Mouse (Mus musculus) spleen, adult 2 months (tissue): ENCODE results near the gene Hoxa7. TPM values are rescaled to one million over a fixed set of nuclear protein-coding genes. Genes with fewer than 3 reads are reported as not detected.
A peak's percentile ranks its signal among the peaks of the same experiment; 100 is the strongest.

Source experiments
- DNase-seq, 2 experiments: peaks; one replicate each; pipeline versions ENCODE4 v3.0.0 to v3.0.0-alpha.2; 2012 to 2021; ENCODE audit warnings: low spot score in 2 of 2, low read depth in 1 of 2
- H3K27ac ChIP-seq: fragments of 200-500 bp; 2 replicates; pipeline ENCODE4 v1.5.1; 2012; ENCODE audit warnings: low read length, inconsistent platforms; ENCODE audit not compliant: insufficient read depth
- H3K27me3 ChIP-seq: fragments of 200-500 bp; 2 replicates; pipeline ENCODE4 v1.6.1; 2012; ENCODE audit warnings: mild to moderate bottlenecking, moderate library complexity, low read length, inconsistent platforms; ENCODE audit not compliant: control insufficient read depth, insufficient read depth
- H3K36me3 ChIP-seq: fragments of 200-500 bp; 2 replicates; pipeline ENCODE4 v1.6.1; 2012; ENCODE audit warnings: mild to moderate bottlenecking, low read length, inconsistent platforms; ENCODE audit not compliant: control insufficient read depth, insufficient read depth
- H3K4me1 ChIP-seq: fragments of 200-500 bp; 2 replicates; pipeline ENCODE4 v1.6.1; 2011; ENCODE audit warnings: inconsistent platforms; ENCODE audit not compliant: control insufficient read depth, insufficient read depth, insufficient read length
- H3K4me3 ChIP-seq: fragments of 200-500 bp; 2 replicates; pipeline ENCODE4 v1.5.1; 2011; ENCODE audit warnings: mild to moderate bottlenecking, inconsistent platforms; ENCODE audit not compliant: insufficient read depth, insufficient read length; ENCODE audit errors: extremely low read depth
- CTCF ChIP-seq: fragments of 200-500 bp; IDR thresholded peaks from 2 replicates; pipeline ENCODE4 v1.5.1; 2011; ENCODE audit warnings: mild to moderate bottlenecking, inconsistent platforms; ENCODE audit not compliant: insufficient read depth, insufficient read length, insufficient replicate concordance; ENCODE audit errors: extremely low read depth
- POLR2A ChIP-seq: fragments of 200-500 bp; IDR thresholded peaks from 2 replicates; pipeline ENCODE4 v1.6.1; 2011; ENCODE audit warnings: low read depth, low read length, inconsistent platforms
- WGBS: fragments of 180-500 bp; shearing (Covaris S2); methylation state at CpG from one replicate; pipeline ENCODE4 v1.1.7; 2018; 5-methylcytosine and 5-hydroxymethylcytosine counted together
- polyA plus RNA-seq: library from polyadenylated mRNA; depleted of rRNA; stranded (reverse); fragments of >200 nt; gene quantifications from 2 replicates; pipeline ENCODE4 v1.2.3, GENCODE M21; 2012

Gene Hoxa7
- polyA plus RNA-seq, 1 experiment = 0.56 TPM

GRCm38 (mm10) chr6:52218643-52219215, 2.9 kb downstream of the Hoxa7 start:
- Histone ChIP-seq H3K4me1 (peaks cover 12% of the 10 kb centered on the region), H3K36me3 (no peaks in the 10 kb centered on the region), H3K27me3 (peaks cover 49% of the 10 kb centered on the region), H3K27ac (no peak overlapping the region), H3K4me3 (no peak overlapping the region)
- WGBS = 39% methylated on average over 14 of the region's 14 CpGs
- DNase-seq = no peak
- TF ChIP-seq POLR2A (no peak), CTCF (no peak)

GRCm38 (mm10) chr6:52217895-52218642, 3.6 kb downstream of the Hoxa7 start:
- Histone ChIP-seq H3K4me1 (peaks cover 12% of the 10 kb centered on the region), H3K27ac (no peak overlapping the region), H3K4me3 (peak overlapping the region; percentile 46; the same call in 1 of the 2 replicates), H3K36me3 (no peaks in the 10 kb centered on the region), H3K27me3 (peaks cover 53% of the 10 kb centered on the region)
- TF ChIP-seq CTCF (no peak), POLR2A (no peak)
- no peak for DNase-seq
- WGBS = 16% methylated on average over 23 of the region's 23 CpGs

- Histone ChIP-seq H3K4me3 (peak overlapping the region; percentile 46), H3K27ac (no peak overlapping the region), H3K4me1 (peaks cover 15% of the 10 kb centered on the region), H3K27me3 (peaks cover 55% of the 10 kb centered on the region), H3K36me3 (no peaks in the 10 kb centered on the region)
- TF ChIP-seq POLR2A (no peak), CTCF (no peak)
- no peak for DNase-seq
- 1% methylated on average over 25 of the region's 25 CpGs for WGBS
Observed at GRCm38 (mm10) chr6:52217459-52217768, 4.2 kb downstream of the Hoxa7 start.

- Histone ChIP-seq H3K4me3 (peak overlapping the region; percentile 46), H3K27me3 (peaks cover 52% of the 10 kb centered on the region), H3K27ac (no peak overlapping the region), H3K36me3 (no peaks in the 10 kb centered on the region), H3K4me1 (peaks cover 15% of the 10 kb centered on the region)
- TF ChIP-seq CTCF (no peak), POLR2A (no peak)
- DNase-seq = no peak
- 1% methylated on average over 60 of the region's 60 CpGs for WGBS
Observed at GRCm38 (mm10) chr6:52216691-52217458, 4.8 kb downstream of the Hoxa7 start.

- DNase-seq = no peak
- Histone ChIP-seq H3K27me3 (peaks cover 49% of the 10 kb centered on the region), H3K4me3 (no peak overlapping the region), H3K36me3 (no peaks in the 10 kb centered on the region), H3K27ac (no peak overlapping the region), H3K4me1 (peaks cover 15% of the 10 kb centered on the region)
- 16% methylated on average over 30 of the region's 30 CpGs for WGBS
- TF ChIP-seq CTCF (no peak), POLR2A (no peak)
Observed at GRCm38 (mm10) chr6:52215771-52216535, 5.7 kb downstream of the Hoxa7 start.

GRCm38 (mm10) chr6:52215070-52215469, 6.6 kb downstream of the Hoxa7 start:
- H3K4me3 ChIP-seq = no peak overlapping the region
- peaks cover 45% of the 10 kb centered on the region for H3K27me3 ChIP-seq
- peaks cover 15% of the 10 kb centered on the region for H3K4me1 ChIP-seq
- no peaks in the 10 kb centered on the region for H3K36me3 ChIP-seq
- WGBS = 88% methylated on average over 3 of the region's 3 CpGs
- DNase-seq = no peak
- no peak for TF ChIP-seq POLR2A
- TF ChIP-seq CTCF = no peak
- H3K27ac ChIP-seq = no peak overlapping the region
